Mouse (Mus musculus): ENCODE measurements at regions not wholly inside any gene's neighbourhood (a gene's known extent, or its start where the extent isn't known, plus 50 kb on each side); places are given as distances from the start of the nearest gene placed in this dataset.
A peak's percentile ranks its signal among the peaks of the same experiment; 100 is the strongest.

DNA sequence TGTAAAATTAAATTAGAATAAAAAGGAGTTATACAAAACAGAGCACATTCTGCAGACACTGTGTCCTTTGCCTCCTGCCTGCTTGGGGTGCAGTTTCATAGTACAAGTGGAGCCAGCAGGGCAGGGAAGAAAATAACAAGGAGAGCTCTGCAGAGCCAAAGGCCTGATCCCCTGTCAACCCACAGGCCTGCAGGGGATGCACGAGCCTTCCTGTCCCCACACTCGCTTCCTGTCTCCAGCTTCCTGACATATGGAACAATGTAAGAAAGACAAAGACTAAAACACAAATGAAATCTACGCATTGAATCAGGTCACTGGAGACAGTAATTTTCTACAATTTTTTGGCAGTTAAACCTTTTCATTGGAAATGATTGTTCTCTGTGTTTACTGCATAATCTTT lies 861.8 kb downstream of the Efnb2 start:
- DNase-seq (ENCODE audit: low spot score in 2 of 2): no peak

DNA sequence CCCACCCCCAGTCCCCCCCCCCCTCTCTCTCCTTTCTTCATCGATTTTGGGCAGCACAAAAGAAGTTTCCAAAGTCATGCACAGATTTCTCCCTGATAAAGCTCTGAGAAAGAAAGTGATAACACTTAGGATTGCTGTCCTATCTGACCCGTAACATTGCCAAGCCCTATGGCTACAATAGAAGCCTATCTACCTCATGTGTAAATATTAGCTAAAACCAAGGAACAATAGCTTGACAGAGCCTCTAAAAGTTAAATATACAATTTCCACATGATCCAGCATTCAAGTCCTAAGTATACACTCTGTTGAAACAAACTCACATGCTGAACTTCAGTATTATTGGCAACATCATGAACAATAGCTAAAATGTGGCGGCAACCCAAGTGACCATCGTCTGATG lies 864.9 kb downstream of the Efnb2 start:
- no peak for DNase-seq (ENCODE audit: low spot score in 2 of 2)

DNA sequence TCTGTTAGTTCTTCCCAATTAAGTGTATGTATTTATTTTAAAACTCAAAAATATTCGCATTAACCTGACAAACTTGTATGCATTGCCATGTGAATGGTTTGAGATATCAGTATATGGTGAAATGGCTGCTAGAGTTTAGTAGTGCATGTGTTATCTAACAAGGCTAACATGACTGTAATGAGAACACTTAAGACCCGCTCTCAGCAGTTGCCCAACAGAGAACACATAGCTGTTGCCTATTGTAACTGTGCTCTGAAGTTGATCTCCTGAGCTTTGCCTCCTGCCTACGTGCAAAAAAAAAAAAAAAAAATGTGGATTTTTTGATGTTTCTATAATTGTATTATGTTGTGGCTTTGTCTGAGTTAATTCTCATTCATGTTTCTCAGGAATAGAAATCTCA lies 897.2 kb downstream of the Efnb2 start:
- DNase-seq (ENCODE audit: low spot score in 2 of 2): no peak

DNA sequence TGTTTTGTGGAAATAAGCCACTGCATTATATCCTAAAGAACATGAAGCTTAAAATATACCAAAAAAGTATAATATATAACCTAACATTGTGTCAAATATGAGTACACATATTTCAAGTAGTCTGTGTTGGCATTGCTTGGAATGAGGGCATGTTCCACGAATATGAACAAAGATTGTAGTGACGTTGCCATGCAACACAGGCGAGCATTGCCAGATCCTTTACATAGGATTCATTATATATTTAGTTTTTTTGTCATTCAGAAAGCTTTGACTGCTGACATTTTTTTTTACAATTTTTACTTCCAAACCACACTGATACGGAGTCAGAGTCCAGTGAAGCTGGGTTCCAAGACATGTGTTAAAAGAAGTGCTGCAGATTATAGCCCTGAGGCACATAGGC lies 900.1 kb downstream of the Efnb2 start:
- DNase-seq (ENCODE audit: low spot score in 2 of 2): no peak

DNA sequence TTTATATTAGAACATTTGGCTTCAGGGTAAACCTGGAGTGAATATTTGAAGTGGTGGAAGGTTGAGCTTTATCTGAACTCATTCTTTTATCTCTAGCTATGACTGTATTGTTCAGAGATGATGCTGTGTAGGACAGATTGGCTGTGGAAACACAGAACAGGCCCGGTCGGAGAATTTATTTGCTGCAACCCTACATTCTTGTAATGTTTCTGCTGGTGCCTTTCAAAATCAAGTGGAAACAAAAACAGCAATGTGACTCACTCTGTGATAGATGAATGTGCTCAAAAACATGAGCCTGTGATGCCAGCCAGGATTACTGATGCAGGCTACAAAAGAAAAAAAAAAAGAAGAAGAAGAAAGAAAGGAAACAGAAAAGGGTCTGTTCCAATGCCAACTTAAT lies 928.3 kb downstream of the Efnb2 start:
- no peak for DNase-seq (ENCODE audit: low spot score in 2 of 2)

DNA sequence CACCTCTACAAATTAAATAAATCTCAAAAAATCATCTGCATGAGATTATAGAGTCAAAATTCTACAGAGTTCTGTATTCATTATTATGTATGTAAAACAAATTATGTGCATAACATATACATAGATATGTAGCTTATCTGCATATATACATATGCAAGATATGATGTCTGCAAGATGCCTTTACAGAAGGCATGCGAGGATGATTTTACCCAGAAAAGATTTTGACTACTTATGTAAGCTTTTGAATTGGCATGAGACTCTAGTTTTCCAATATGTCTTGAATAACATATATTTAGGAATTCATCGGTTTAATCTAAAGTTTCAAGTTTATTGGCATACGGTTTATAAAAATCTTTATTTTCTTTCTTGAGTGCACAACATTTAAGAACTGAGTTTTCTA lies 939.2 kb downstream of the Efnb2 start:
- DNase-seq (ENCODE audit: low spot score in 2 of 2): no peak

DNA sequence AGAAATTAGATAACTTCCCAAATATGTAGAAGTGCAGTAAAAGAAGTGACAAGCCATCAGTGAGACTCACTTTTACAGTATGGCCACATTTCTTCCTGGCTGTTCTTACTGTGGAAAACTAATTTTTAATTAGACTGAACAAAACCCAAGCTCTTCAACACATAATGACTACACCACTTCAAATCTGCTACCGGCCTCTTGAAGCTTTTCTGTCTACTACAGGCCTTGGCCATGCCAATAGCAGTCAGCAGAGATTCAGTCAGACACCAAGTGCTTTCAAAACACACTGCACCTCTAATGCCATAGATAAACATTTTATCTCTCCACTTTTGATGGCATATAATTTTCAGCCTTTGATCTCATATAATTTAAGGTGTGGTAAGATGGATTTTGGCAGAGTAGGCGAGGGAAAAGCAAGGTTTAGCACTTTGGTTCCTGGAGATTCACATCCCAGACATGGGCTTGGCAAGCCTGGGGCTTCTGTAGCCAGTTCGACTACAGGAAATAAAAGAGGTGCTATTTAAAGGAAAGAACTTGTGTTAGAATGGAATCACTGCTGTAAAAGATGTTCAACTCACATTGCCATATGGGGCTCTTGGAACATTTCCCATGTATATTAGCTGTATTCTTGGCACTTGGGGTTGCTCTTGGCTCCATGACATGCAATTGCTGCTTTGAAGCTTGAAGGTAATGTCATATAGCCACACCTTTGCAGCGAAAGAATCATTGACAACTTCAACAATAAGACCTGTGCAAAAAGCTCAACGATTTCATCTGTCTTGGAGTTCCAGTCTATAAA lies 941.9 kb downstream of the Efnb2 start:
- peak in 1 of 2 experiments; percentile 22 for DNase-seq (ENCODE audit: low spot score in 2 of 2)

DNA sequence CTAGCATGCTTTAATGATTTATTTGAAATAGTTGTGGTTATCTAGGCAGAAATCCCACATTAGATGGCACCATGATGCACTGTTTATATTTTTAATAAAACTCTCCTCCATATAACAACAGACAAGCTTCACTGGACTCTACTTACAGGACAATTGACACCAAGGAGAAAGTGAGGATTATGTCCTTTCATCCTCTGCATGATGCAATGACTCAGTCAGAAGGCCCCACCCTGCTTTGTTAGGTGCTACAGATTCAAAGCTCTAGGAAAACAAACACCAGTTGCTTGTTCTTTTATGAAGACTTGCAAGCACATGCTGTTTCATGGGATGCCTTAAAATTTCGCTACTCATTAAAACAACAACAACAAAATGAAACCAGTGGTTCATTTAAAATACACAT lies 950.3 kb downstream of the Efnb2 start:
- no peak for DNase-seq (ENCODE audit: low spot score in 2 of 2)

DNA sequence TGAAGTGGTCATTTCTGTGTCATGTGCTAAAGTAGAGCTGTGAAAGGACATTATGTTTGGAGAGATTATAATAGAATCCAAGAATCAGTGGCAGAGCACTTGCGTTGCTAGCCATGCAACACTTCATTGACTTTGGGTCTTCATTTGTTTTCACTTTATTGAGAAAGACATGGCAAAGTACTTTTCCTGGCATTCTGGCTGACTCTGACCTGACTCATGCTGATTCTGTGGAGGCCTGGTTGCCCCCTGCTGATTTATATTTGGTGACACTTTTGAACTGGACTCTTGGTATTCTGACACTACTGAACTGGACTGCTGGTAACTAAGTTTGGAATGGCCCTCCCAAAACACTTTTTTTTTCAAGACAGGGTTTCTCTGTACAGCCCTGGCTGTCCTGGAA lies 951.6 kb downstream of the Efnb2 start:
- no peak for DNase-seq (ENCODE audit: low spot score in 2 of 2)

DNA sequence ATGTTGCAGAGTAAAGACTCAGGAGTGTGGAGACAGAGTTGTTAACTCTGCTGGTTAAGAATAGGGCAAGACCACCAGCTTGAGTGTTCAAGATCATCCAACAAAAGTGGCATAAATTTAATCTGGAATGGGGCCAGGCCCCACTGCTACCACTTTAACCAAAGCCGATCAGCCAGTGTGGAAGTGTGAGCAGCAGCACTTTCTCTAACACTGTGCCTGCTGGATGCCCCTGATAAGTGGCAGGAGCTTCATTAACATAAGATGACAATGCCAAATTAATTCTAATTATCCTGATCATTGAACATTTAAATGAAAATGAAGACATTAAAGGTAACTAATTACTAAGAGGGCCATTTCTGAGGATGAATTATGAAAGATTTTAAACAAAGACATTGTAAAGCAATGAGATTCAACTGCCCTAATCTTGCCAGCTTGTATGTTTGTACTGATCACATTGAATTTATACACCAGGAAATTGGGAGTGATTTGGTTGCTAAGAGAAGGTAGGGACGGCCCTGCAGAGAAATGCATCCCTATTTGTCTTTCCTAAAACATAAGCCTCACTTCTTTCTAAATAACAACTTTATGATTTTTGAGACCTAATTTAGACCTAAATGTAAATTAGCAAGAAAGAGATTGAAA lies 969.6 kb downstream of the Efnb2 start:
- DNase-seq (ENCODE audit: low spot score in 2 of 2): no peak

DNA sequence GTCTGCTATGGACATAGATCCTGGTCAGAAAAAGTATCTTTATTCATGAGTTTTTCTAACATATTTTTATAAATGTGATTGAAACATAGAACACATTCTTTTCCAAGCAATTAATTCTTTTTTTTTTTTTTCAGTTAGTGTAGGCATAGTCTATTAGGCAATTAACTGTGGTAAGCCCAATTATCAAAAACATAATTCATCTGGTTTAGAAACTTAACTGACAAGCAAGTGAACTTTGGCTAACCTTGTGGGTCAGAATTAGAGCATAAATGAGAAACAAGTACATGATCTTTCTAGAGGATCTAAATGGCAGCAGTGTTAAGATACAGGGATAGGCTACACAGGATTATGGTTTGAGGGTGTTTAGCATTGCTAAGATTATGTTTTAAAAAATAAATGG lies 1007.2 kb downstream of the Efnb2 start:
- DNase-seq (ENCODE audit: low spot score in 2 of 2): no peak

Measured in frontal cortex, postnatal 25 days (tissue).